Mouse (Mus musculus): ENCODE measurements around the gene Raver1.

Raver1 gene

GRCm38 (mm10) chr9:21091707-21092320, at the start of gene Raver1, which contains the start of gene Gm38431:
TSS of gene Raver1 (minus strand) at chr9:21092008.
TSS of gene Gm38431 (minus strand) at chr9:21091997.
- in situ Hi-C loops (cut with MboI): no loop called here

GRCm38 (mm10) chr9:21138386-21138785, 46.6 kb upstream of the Raver1 start:
- in situ Hi-C loops (cut with MboI): loop anchor here (25.0 kb wide), 1 partner anchor 126 kb away; the partner anchor contains the start of genes Icam1 and Mrpl4

DNA sequence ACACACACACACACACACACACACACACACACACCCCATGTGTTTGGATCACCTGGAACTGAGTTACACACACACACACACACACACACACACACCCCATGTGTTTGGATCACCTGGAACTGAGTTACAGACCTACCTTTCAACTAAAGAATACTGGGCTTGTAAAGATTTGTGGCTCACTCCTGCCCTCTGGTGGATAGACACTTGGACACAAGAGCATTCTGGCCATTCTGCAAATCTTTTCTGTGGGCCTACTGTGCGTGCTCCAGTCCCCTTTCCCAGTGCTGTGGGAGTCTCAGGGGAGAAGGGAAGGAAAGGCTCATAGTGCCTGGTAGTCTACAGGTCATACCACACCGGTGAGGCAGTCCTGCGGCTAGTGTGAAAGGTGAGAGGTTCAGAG, 45.4 kb upstream of the Raver1 start:
- in situ Hi-C loops (cut with MboI): loop anchor here (25.0 kb wide), 1 partner anchor 125 kb away; the partner anchor contains the start of genes Icam1 and Mrpl4

DNA sequence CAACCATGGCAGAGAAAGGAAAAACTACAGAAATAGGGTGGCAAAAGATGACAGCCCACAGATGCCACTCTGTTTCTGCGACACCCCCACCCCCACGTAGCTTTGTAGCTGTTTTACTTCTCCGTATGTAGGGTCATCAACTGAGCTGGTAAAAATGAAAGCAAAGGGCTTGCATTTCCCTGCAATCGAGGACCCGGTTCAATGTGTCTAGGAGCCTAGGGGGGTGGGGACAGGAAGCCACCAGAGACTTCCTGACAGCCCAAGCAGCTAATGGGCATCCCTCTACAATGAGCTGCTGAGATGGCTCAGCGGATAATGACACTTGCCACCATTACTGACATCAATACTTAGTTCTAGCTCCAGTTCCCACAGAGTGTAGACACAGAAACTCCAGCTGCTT, 44.6 kb upstream of the Raver1 start:
- in situ Hi-C loops (cut with MboI): loop anchor here (25.0 kb wide), 1 partner anchor 124 kb away; the partner anchor contains the start of genes Icam1 and Mrpl4

DNA sequence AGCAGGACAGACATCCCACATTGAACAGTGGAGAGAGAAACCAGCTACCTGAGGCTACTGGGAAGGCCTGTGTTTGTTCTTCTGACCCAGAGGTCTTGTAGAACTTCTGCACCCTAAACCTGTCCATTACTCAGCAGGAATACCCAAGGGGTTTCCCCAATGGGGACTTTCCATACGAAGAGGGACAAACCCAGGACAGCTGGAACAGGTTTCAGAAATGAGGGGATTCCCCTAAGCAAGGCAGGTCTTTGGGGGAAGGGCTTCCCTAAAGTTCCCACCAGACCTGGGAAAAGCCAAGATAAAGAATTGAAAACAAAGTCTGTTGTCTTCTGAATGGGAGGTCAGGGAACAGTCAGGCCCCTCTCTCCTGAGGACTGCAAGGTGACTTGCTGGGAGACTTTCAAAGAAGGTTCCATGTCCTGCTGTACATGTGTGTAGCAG, 44.2 kb upstream of the Raver1 start:
- in situ Hi-C loops (cut with MboI): loop anchor here (25.0 kb wide), 1 partner anchor 124 kb away; the partner anchor contains the start of genes Icam1 and Mrpl4

GRCm38 (mm10) chr9:21135329-21135890, 43.6 kb upstream of the Raver1 start:
- in situ Hi-C loops (cut with MboI): loop anchor here (25.0 kb wide), 1 partner anchor 123 kb away; the partner anchor contains the start of genes Icam1 and Mrpl4

DNA sequence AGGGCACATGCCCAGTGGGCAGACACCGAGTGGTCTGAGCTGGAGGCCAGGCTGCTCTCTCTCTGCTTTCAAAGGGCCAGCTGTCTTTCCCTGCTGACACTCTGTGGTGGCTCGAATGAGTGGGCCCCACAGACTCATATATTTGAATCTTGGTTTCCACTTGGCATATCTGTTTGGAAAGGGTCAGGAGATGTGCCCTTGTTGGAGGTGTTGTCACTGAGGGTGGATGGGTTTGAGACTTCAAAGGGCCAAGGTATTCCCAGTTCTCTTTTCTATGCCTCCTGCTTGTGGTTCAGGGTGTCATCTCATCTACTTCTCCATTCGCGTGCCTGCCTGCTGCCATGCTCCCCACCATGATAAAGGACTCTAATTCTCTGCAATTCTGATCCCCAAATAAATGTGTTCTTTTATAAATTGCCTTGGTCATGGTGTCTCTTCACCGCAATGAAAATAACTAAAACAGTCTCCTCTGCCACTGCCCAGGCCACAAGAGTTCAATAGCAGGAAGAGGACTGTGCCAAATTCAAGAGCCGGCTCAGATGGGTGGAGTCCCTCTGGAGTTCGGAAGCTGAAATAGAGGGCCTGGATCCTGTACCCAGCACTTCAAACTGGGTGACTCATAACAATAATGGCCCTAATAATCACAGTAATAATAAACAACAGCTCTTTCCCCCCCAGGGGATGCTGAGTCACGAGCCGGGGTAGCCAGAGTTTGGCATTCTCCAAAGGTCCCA, 43.0 kb upstream of the Raver1 start:
- in situ Hi-C loops (cut with MboI): loop anchor here (25.0 kb wide), 1 partner anchor 122 kb away; the partner anchor contains the start of genes Icam1 and Mrpl4

DNA sequence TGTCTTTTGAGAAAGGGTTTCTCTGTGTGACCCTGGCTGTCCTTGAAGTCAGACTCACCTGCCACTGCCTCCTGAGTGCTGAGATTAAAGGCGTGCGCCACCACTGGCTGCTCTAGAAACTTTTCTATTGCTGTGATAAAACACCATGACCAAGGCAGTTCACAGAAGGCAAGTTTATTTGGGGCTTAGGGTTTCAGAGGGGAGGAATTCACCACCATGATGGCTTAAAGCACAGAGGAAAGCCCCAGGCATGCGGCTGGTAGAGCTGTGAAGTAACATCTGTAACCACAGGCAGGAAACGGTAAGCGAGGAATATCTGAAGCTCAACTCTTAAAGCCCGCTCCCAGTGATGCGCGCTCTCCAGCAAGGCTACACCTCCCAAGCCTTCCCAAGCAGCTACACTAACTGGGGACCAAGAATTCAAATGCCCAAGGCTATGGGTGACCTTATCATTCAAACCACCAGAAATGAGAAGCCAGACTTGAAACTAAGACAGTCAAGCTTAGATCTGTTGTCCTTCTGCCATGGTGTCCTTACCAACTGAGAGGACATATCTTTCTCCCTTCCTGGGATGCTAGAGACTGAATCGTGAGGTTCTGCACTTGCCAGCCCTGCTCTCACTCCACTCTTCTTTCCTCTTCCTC, 41.4 kb upstream of the Raver1 start:
- in situ Hi-C loops (cut with MboI): loop anchor here (25.0 kb wide), 1 partner anchor 121 kb away; the partner anchor contains the start of genes Icam1 and Mrpl4

- in situ Hi-C loops (cut with MboI): loop anchor here (25.0 kb wide), 1 partner anchor 120 kb away; the partner anchor contains the start of genes Icam1 and Mrpl4
These were observed 40.4 kb upstream of the Raver1 start for GRCm38 (mm10) chr9:21132102-21132775.

DNA sequence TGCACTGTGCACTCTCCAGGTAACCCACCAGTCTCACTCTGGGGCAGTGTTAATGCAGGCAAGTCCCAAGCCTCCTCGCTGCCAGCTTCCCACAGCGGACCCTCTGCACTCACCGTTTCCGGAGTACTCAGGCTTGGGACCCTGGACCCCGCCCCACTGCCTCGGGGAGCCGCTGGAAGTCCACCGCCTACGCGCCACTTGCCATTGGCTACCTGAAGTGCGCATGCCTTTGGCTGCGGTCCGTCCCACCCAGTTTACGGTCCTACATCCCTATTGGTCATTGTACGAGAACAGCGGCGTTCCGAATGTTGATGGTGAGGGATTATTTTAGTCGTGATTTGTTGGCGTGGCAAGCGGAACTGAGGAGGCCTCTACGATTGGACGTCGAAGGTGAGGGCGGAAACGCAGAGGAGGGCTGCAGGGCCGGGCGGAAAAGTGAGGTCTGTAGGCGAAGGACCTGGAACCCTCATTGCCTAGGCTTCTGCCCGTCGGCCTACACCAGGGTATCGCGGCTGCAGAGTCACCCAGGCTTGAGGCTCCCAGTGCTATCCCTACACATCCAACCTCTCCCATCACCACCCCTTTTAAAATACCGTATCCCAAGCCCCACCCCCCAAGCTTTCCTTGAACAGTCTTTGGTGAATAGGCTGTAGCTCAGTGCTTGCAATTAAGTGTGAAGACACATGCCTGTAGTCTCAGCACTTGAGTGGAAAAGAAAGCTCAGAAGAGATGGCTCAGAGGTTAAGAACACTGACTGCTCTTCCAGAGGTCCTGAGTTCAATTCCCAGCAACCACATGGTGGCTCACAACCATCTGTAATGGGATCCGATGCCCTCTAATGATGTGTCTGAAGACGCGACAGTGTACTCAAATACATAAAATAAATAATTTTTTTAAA, 39.5 kb upstream of the Raver1 start, which contains the start of gene Tyk2:
Gene Tyk2 (minus strand): TSS at position 185 of the 898 bp plus-strand sequence.
- in situ Hi-C loops (cut with MboI): loop anchor here (25.0 kb wide), 1 partner anchor 119 kb away; the partner anchor contains the start of genes Icam1 and Mrpl4

- in situ Hi-C loops (cut with MboI): loop anchor here (25.0 kb wide), 1 partner anchor 114 kb away; the partner anchor contains the start of genes Icam1 and Mrpl4
These were observed 34.4 kb upstream of the Raver1 start for GRCm38 (mm10) chr9:21126259-21126627.

DNA sequence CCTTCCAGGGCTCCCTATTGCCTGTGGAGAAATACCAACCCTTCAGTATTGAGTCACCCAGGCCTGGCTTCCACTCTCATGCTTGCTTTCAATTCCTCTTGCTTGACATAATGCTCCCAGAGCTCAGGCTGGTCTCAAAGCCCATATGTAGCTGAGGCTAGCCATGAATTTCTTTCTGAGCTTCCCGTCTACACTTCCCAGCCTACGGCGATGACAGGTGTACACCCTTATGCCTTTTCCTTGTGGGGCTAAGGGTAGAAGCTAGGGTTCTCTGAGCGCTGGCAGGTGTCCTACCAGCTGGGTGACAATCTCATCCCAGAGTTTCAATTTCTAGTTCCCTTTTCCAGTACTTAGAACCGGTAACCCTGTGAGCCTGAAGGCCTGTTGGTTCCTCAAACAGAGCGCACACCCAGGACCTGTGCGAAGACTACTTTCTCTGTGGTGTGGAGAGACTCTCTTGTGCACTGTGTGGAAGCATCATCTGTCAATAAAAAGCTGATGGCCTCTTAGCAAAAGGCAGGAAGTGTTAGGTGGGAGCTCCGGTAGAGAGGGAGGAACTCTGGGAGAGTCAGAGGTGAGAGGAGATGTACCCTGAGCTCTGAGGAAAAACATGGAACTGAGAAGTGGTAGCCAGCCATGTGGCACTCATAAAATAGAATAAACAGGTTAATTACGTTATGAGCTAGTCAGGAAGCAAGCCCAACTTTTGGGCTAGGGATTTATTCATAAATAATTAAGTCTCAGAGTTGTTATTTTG, 33.9 kb upstream of the Raver1 start:
- in situ Hi-C loops (cut with MboI): loop anchor here (25.0 kb wide), 1 partner anchor 113 kb away; the partner anchor contains the start of genes Icam1 and Mrpl4

DNA sequence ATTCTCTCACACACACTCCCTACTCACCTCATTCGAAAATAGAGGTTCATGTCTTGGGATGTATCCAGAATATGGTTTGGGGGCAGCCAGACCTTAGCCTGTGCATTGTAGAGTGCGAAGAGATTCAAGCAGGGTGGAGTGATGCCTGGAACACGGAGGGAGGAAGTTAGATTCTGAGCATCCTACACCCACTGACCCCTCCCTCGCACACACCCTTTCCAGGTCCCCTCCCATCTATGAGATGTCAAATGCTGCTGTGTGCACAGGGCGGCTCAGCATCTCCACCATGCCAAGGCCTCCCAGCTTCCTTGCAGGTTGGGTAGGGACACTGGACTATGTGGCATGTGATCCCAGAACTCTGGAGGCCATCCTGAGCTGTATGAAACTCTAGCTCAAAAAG, 33.0 kb upstream of the Raver1 start:
- in situ Hi-C loops (cut with MboI): loop anchor here (25.0 kb wide), 1 partner anchor 113 kb away; the partner anchor contains the start of genes Icam1 and Mrpl4

- in situ Hi-C loops (cut with MboI): no loop called here
These were observed 29.7 kb upstream of the Raver1 start for GRCm38 (mm10) chr9:21121483-21121882.

GRCm38 (mm10) chr9:21117073-21117472, 25.3 kb upstream of the Raver1 start:
- in situ Hi-C loops (cut with MboI): no loop called here

GRCm38 (mm10) chr9:21115105-21115504, 23.3 kb upstream of the Raver1 start:
- in situ Hi-C loops (cut with MboI): no loop called here

DNA sequence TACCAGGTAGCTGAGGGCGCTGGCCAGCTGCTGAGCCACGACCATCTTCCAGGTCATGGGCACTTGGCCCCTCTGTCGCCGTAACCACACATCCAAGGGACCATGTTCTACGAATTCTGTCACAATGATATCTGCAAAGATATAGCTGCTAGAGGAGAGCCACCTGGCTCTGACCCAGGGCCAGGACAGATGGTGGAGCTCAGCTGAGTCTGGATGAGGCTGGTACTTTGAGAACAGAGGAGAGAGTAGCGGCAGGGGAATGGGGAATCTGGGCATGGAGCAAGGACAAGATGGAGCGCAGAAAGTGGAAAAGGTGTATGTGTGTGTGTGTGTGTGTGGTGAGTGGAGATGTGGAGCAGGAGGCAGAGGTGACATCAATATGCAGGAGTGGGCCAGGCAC, 22.4 kb upstream of the Raver1 start:
- in situ Hi-C loops (cut with MboI): no loop called here

DNA sequence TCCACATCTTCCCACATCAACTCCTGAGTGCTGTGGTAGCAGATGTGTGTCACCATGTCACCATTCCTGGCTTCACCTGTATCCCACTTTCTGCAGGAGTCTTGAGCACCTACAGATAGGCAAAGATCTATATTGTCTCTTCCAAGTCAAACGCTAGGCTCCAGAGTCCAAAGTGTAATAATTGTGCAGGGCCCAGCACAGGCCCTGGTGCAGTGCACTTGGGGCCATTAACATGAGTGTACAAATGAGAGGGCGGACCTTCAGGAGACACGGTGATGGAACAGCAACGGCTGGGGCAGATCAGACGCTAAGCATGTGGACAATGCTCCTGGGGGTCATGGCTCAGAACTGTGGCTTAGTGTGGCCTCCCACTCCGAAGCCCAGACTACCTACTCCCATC, 21.9 kb upstream of the Raver1 start:
- in situ Hi-C loops (cut with MboI): no loop called here
